Mouse (Mus musculus): ENCODE measurements around the gene Zswim8.

GRCm38 (mm10) chr14:20748388-20748787, 41.0 kb downstream of the Zswim8 start:
- TF ChIP-seq POLR2A (IDR thresholded peaks at IDR 0.05; ENCODE audit: extremely low read depth, insufficient read depth, low read length) (no peak), CTCF (IDR thresholded peaks at IDR 0.05; ENCODE audit: low read depth, low read length) (no peak)

All from liver, adult 2 months (tissue).